Mouse (Mus musculus) myocyte (in vitro differentiated cells): ENCODE results near the gene Chst3.

ENCODE experiments used
- E2F4 ChIP-seq: IDR thresholded peaks from one replicate; pipeline ENCODE4 v1.6.1; 2011; ENCODE audit warnings: mild to moderate bottlenecking, control low read depth, moderate library complexity; ENCODE audit not compliant: insufficient read depth
- MAX ChIP-seq: IDR thresholded peaks from one replicate; pipeline ENCODE4 v1.6.1; 2011; ENCODE audit warnings: low read depth, mild to moderate bottlenecking, control low read depth
- MYOD1 ChIP-seq, 3 experiments: IDR thresholded peaks; one replicate each; pipeline ENCODE4 v1.6.1; 2011; ENCODE audit warnings: control low read depth in 2 of 3, low read depth in 2 of 3, mild to moderate bottlenecking in 2 of 3, moderate library complexity in 1 of 3; ENCODE audit not compliant: insufficient read length in 2 of 3, control insufficient read depth in 1 of 3
- MYOG ChIP-seq, 3 experiments: IDR thresholded peaks; one replicate each; pipeline ENCODE4 v1.6.1; 2011; ENCODE audit warnings: control low read depth in 2 of 3, low read depth in 2 of 3, mild to moderate bottlenecking in 2 of 3; ENCODE audit not compliant: insufficient read length in 2 of 3, control insufficient read depth in 1 of 3, insufficient read depth in 1 of 3
- POLR2A ChIP-seq: IDR thresholded peaks from one replicate; pipeline ENCODE4 v1.6.1; 2011; ENCODE audit warnings: low read depth, mild to moderate bottlenecking, control low read depth, moderate library complexity; ENCODE audit not compliant: insufficient read length
- POLR2AphosphoS2 ChIP-seq: IDR thresholded peaks from one replicate; pipeline ENCODE4 v1.6.1; 2011; ENCODE audit warnings: low read depth, control low read depth; ENCODE audit not compliant: insufficient read length
- REST ChIP-seq: IDR thresholded peaks from one replicate; pipeline ENCODE4 v1.6.1; 2011; ENCODE audit warnings: mild to moderate bottlenecking, control low read depth, moderate library complexity; ENCODE audit not compliant: insufficient read depth, insufficient read length
- TCF12 ChIP-seq: IDR thresholded peaks from one replicate; pipeline ENCODE4 v1.6.1; 2011; ENCODE audit warnings: mild to moderate bottlenecking, control low read depth; ENCODE audit not compliant: poor library complexity, insufficient read depth, severe bottlenecking
- USF1 ChIP-seq: IDR thresholded peaks from one replicate; pipeline ENCODE4 v1.6.1; 2011; ENCODE audit warnings: low read depth, mild to moderate bottlenecking, control low read depth, moderate library complexity

DNA sequence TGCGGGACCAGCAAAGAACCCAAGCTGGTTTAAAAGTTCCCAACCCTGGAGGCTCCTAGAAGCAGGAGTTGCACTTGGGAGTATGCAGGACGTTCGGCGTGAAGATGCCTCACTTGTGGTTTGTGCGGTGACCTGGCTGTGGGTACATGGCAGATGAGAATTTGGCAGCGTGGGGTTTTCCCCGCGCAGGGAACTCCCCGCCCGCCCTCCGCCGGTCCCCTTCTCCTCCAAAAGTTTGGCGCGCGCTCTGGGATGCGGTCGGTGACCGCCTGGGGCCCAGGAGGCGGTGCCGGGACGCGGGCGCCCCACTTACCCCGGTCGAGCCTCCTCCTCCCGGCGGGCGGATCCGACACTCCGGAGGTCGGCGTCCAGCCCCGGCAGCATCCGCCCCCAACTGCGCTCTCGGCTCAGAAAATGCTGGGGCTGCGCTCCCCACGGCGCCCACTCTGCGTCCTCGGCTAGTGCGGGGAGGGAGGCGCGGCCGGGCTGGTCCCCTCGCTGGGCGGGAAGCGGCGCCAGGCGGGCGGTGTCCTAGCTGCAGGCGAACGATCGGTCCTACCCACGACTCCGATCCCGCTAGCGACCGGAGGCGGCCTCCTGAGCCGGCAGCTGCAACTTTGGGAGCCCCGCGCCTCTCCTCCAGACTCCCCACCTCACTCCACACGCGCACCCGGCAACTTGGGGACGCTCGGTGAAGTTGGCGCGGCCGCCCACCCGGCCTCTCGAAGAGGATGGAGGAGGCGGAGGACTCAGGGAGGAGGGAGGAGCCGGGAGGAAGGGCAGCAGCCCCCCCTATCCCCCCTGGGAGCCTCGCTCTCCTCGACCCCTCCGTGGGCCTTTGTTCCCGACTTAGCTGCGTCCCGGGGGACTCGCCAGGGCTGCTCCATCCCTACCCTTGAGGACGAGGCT lies at the start of gene Chst3:
- TF ChIP-seq POLR2A (peak; percentile 59), TCF12 (no peak), MYOD1 (IDR thresholded peaks at IDR 0.05; ENCODE audit: control insufficient read depth in 1 of 3, insufficient read length in 2 of 3, low read depth in 2 of 3) (no peak), USF1 (no peak), POLR2AphosphoS2 (peak; percentile 17), E2F4 (no peak), MYOG (IDR thresholded peaks at IDR 0.05; ENCODE audit: control insufficient read depth in 1 of 3, insufficient read depth in 1 of 3, insufficient read length in 2 of 3, low read depth in 2 of 3) (no peak), MAX (no peak), REST (no peak)
